Mouse (Mus musculus) liver, embryonic 16.5 days (tissue): Measurements from ENCODE around the gene Dock2. TPM values are rescaled to one million over a fixed set of nuclear protein-coding genes. Genes with fewer than 3 reads are reported as not detected.
A peak's percentile ranks its signal among the peaks of the same experiment; 100 is the strongest.
"Not testable (repeated sequence)": the region's sequence is repeated elsewhere in the genome, so short reads cannot be mapped to it uniquely, and the experiment has no call there.

ENCODE experiments used
- ATAC-seq: fragments of 200-750 bp; cut with Nextera tagmentation; 2 replicates; pipeline ENCODE4 v1.8.0; 2017; ENCODE audit warnings: low read depth, mild to moderate bottlenecking, moderate number of reproducible peaks, moderate library complexity
- H3K27ac ChIP-seq: fragments of 300-500 bp; sonication (generic); 2 replicates; pipeline ENCODE4 v1.5.1; 2014; ENCODE audit warnings: mild to moderate bottlenecking, low read length
- H3K27me3 ChIP-seq: fragments of 300-500 bp; sonication (generic); 2 replicates; pipeline ENCODE4 v1.6.1; 2014; ENCODE audit warnings: low read depth, low read length, mixed read lengths; ENCODE audit not compliant: control insufficient read depth, insufficient read depth
- H3K36me3 ChIP-seq: fragments of 300-500 bp; sonication (generic); 2 replicates; pipeline ENCODE4 v1.6.1; 2014; ENCODE audit warnings: mild to moderate bottlenecking; ENCODE audit not compliant: control insufficient read depth, insufficient read depth
- H3K4me1 ChIP-seq: fragments of 300-500 bp; sonication (generic); 2 replicates; pipeline ENCODE4 v1.6.1; 2014; ENCODE audit warnings: low read depth, low read length, mixed read lengths; ENCODE audit not compliant: control insufficient read depth
- H3K4me2 ChIP-seq: fragments of 300-500 bp; sonication (generic); 2 replicates; pipeline ENCODE4 v1.6.1; 2014; ENCODE audit warnings: low read depth, low read length, mixed read lengths
- H3K4me3 ChIP-seq: fragments of 300-500 bp; sonication (generic); 2 replicates; pipeline ENCODE4 v1.5.1; 2014; ENCODE audit warnings: low read depth, mild to moderate bottlenecking, low read length
- H3K9ac ChIP-seq: fragments of 300-500 bp; sonication (generic); 2 replicates; pipeline ENCODE4 v1.6.1; 2014; ENCODE audit warnings: low read depth, low read length
- H3K9me3 ChIP-seq: fragments of 300-500 bp; sonication (generic); replicated peaks from 2 replicates; pipeline ENCODE4 v1.6.1; 2016; ENCODE audit warnings: low read length; ENCODE audit not compliant: control insufficient read depth
- WGBS: fragments of 180-500 bp; shearing (Covaris S2); extraction: QIAGEN DNeasy Blood & Tissue Kit; methylation state at CpG from one replicate; pipeline ENCODE4 v1.1.7; 2014; ENCODE audit not compliant: insufficient replicate concordance; 5-methylcytosine and 5-hydroxymethylcytosine counted together
- polyA plus RNA-seq: library from polyadenylated mRNA; unstranded; fragments of >200 nt; fragmentation: Nextera tagmentation; extraction: Ambion mirVana; gene quantifications from 2 replicates; pipeline ENCODE4 v1.2.1, GENCODE M21; 2015

Dock2 gene
- 5.0 and 5.3 TPM in 2 replicates for polyA plus RNA-seq

DNA sequence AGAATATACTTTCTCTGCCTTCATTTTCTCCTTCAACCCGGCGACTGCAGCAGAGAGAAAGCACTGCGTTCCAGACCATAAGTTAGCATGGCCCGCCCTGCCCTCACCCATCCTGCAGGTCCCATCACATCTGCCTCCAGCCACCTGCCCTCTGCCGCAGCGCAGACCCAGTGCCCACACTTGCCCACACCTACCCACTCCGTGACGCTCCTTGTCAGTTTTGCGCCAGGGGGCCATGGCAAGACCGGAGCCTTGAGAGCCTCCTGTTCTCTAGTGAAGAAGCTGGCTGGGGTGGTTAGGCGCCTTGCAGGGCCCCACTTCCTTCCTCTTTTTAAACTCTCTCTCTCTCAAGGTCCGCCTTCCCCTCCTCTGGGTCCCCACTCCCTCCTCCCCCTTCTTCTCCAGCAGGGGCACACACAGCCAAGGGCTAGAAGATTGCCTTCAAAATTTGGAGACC is at the start of gene Dock2:
Gene Dock2, minus strand, starts transcription at position 306 of the 457 bp plus-strand sequence.
- Histone ChIP-seq H3K4me2 (peak within 1 kb of the TSS; percentile 35), H3K9me3 (no peaks in the 10 kb centered on the region), H3K4me3 (peak within 1 kb of the TSS; percentile 45), H3K36me3 (no peaks in the 10 kb centered on the region), H3K4me1 (no peaks in the 10 kb centered on the region; the same call in 1 of the 2 replicates), H3K9ac (peak within 1 kb of the TSS; percentile 28; the same call in 1 of the 2 replicates), H3K27me3 (no peaks in the 10 kb centered on the region), H3K27ac (peak within 1 kb of the TSS; percentile 8; the same call in 1 of the 2 replicates)
- ATAC-seq = peak; percentile 47; the same call in 1 of the 2 replicates
- WGBS = 12% methylated on average over 12 of the region's 12 CpGs

DNA sequence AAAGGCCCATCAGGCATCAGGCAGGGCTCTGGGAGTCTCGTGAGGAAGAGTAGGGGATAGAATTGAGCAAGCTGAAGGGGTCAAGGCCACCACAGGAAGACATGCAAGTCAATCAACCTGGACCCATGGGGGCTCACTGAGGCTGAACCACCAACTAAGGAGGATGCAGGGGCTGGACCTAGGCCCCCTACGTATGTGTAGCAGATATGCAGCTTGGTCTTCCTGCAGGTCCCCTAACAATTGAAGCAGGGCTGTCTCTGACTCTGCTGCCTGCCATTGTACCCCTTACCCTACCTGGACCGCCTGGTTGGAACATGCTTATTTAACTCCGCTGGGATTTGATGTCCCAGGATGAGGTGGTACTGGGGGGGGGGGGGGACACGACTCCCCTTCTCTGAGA is 49.0 kb upstream of the Dock2 start:
- H3K27me3 ChIP-seq = no peaks in the 10 kb centered on the region
- WGBS = 6% methylated on average over 5 of the region's 5 CpGs
- peak overlapping the region; percentile 7; the same call in 1 of the 2 replicates for H3K27ac ChIP-seq
- H3K4me3 ChIP-seq = peak overlapping the region; percentile 91
- no peak for ATAC-seq
- peaks cover 13% of the 10 kb centered on the region for H3K4me1 ChIP-seq
- peak overlapping the region; percentile 89 for H3K9ac ChIP-seq
- peaks cover 10% of the 10 kb centered on the region for H3K36me3 ChIP-seq
- H3K4me2 ChIP-seq = peak overlapping the region; percentile 67
- H3K9me3 ChIP-seq = no peaks in the 10 kb centered on the region

GRCm38 (mm10) chr11:34827803-34828202 is 44.1 kb upstream of the Dock2 start:
- Histone ChIP-seq H3K36me3 (peaks cover 18% of the 10 kb centered on the region), H3K27ac (no peak overlapping the region), H3K4me2 (no peak overlapping the region), H3K9me3 (no peaks in the 10 kb centered on the region), H3K4me1 (peaks cover 8% of the 10 kb centered on the region), H3K4me3 (no peak overlapping the region), H3K9ac (no peak overlapping the region), H3K27me3 (no peaks in the 10 kb centered on the region)
- 90% methylated on average over 3 of the region's 3 CpGs for WGBS
- ATAC-seq = no peak

GRCm38 (mm10) chr11:34826940-34827339 is 43.2 kb upstream of the Dock2 start:
- no peak overlapping the region for H3K4me2 ChIP-seq
- peaks cover 25% of the 10 kb centered on the region for H3K36me3 ChIP-seq
- WGBS = 68% methylated on average over 2 of the region's 2 CpGs

GRCm38 (mm10) chr11:34824791-34825190 is 41.1 kb upstream of the Dock2 start:
- no peaks in the 10 kb centered on the region for H3K9me3 ChIP-seq
- H3K27me3 ChIP-seq = no peaks in the 10 kb centered on the region
- H3K36me3 ChIP-seq = peaks cover 33% of the 10 kb centered on the region
- no peak for ATAC-seq
- WGBS = 82% methylated on average over 4 of the region's 4 CpGs
- H3K27ac ChIP-seq = no peak overlapping the region
- no peak overlapping the region for H3K4me2 ChIP-seq
- H3K4me1 ChIP-seq = no peaks in the 10 kb centered on the region
- H3K4me3 ChIP-seq = no peak overlapping the region
- H3K9ac ChIP-seq = no peak overlapping the region

More at GRCm38 (mm10) chr11:34826940-34827339, 43.2 kb upstream of the Dock2 start:
- no peak overlapping the region for H3K27ac ChIP-seq
- ATAC-seq = no peak
- no peak overlapping the region for H3K9ac ChIP-seq
- H3K4me1 ChIP-seq = peaks cover 2% of the 10 kb centered on the region
- no peak overlapping the region for H3K4me3 ChIP-seq
- no peaks in the 10 kb centered on the region for H3K27me3 ChIP-seq
- H3K9me3 ChIP-seq = no peaks in the 10 kb centered on the region

DNA sequence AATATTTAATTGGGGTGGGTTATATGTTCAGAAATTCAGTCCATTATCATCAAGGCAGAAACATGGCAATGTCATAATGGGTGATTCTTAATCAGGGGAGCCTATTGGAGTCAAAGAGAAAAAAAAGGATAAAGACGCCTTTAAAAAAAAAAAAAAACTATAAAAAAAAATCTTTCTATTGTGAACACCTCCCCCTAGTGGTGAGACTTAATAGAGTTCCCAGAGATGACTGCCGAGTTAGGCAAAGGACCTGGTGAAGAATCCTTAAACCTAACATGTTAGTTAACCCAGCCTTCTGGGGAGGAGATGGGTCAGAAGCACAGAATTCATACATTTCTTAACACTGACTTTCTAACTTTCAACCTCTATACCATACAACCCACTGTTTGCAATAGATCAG is 31.1 kb upstream of the Dock2 start:
- Histone ChIP-seq H3K4me3 (no peak overlapping the region), H3K4me2 (no peak overlapping the region), H3K4me1 (no peaks in the 10 kb centered on the region), H3K27ac (no peak overlapping the region), H3K9me3 (no peaks in the 10 kb centered on the region), H3K27me3 (no peaks in the 10 kb centered on the region), H3K36me3 (peaks cover 33% of the 10 kb centered on the region), H3K9ac (no peak overlapping the region)
- ATAC-seq = no peak
- 17% methylated on average over 2 of the region's 2 CpGs for WGBS

GRCm38 (mm10) chr11:34814319-34814718 is 30.6 kb upstream of the Dock2 start:
- Histone ChIP-seq H3K4me1 (no peaks in the 10 kb centered on the region), H3K27me3 (no peaks in the 10 kb centered on the region), H3K9ac (no peak overlapping the region), H3K4me3 (no peak overlapping the region), H3K27ac (no peak overlapping the region), H3K4me2 (no peak overlapping the region), H3K36me3 (peaks cover 30% of the 10 kb centered on the region), H3K9me3 (no peaks in the 10 kb centered on the region)
- 79% methylated on average over 6 of the region's 6 CpGs for WGBS
- ATAC-seq = no peak

DNA sequence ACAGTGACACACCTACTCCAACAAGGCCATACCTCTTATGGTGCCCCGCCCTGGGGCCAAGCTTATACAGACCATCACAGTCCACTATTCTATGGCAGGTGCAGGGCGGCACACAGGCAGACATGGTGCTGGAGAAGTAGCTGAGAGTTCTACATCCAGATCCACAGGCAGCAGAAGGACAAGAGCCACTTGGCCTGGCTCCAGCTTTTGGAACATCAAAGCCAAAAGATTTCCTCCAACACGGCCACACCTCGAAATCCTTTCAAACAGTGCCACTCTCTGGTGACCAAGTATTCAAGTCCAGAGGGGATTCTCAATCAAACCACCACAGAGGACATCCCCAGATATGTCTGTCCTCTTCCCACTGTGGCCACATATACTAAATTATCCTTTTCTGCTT is 21.3 kb upstream of the Dock2 start:
- H3K4me1 ChIP-seq, H3K9me3 ChIP-seq, H3K4me2 ChIP-seq, H3K9ac ChIP-seq, H3K27ac ChIP-seq, ATAC-seq, H3K4me3 ChIP-seq, H3K27me3 ChIP-seq, H3K36me3 ChIP-seq: not testable (repeated sequence)
- 68% methylated on average over 4 of the region's 4 CpGs for WGBS

- WGBS = 56% methylated on average over 8 of the region's 8 CpGs
- ATAC-seq = not testable (repeated sequence)
Measured at GRCm38 (mm10) chr11:34798066-34798465, 14.4 kb upstream of the Dock2 start.

More at GRCm38 (mm10) chr11:34798066-34798465, 14.4 kb upstream of the Dock2 start:
- H3K9ac ChIP-seq, H3K4me3 ChIP-seq, H3K36me3 ChIP-seq, H3K27ac ChIP-seq, H3K27me3 ChIP-seq, H3K4me1 ChIP-seq, H3K9me3 ChIP-seq, H3K4me2 ChIP-seq: not testable (repeated sequence)
